Mouse (Mus musculus) bone marrow, adult 2 months (tissue): ENCODE measurements around the gene Omp.

Source experiments
- CTCF ChIP-seq: fragments of 200-500 bp; IDR thresholded peaks from 2 replicates; pipeline ENCODE4 v1.5.1; 2011; ENCODE audit warnings: low read length, control low read depth; ENCODE audit not compliant: control insufficient read depth, insufficient read depth
- POLR2A ChIP-seq: fragments of 200-500 bp; IDR thresholded peaks from 2 replicates; pipeline ENCODE4 v1.6.1; 2011; ENCODE audit warnings: low read depth, mild to moderate bottlenecking, control low read depth, low read length, borderline replicate concordance; ENCODE audit not compliant: control insufficient read depth

GRCm38 (mm10) chr7:98119179-98119960 lies 25.9 kb downstream of the Omp start, which contains the start of gene Myo7a:
- TF ChIP-seq CTCF = no peak
- TF ChIP-seq POLR2A = no peak
